ENCODE assay signal across 9 mouse cellular contexts in the genomic region with DNA sequence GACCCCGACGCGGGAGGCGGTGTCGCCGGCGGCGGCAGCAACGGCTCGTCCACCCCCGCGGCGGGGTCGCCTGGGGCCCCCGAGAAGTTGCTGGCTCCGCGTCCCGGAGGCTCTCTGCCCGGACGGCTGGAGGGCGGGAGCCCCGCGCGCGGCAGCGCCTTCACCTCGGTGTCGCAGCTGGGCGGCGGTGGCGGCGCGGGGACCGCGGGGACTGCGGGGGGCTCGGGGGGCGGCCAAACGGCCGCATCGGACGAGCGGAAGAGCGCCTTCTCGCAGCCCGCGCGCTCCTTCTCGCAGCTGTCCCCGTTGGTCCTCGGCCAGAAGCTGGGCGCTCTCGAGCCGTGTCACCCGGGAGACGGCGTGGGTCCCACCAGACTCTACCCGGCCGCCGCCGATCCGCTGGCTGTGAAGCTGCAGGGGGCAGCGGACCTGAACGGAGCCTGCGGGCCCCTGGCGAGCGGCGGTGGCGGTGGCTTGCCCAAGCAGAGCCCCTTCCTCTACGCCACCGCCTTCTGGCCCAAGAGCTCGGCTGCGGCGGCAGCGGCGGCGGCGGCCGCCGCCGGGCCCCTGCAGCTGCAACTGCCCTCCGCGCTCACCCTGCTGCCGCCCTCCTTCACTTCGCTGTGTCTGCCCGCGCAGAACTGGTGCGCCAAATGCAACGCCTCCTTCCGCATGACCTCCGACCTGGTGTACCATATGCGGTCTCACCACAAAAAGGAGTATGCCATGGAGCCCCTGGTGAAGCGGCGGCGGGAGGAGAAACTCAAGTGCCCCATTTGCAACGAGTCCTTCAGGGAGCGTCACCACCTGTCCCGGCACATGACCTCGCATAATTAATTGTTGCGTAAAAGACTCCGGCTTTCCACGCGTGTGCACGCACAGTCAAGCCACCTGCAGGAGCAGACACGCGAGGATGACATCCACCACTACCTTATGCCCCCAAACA. TPM values are rescaled to one million over a fixed set of nuclear protein-coding genes. Genes with fewer than 3 reads are reported as not detected.
DNase-seq lines count a peak whose midpoint lies in the region; ATAC-seq lines count a peak whose summit lies in the region.
"Had no signal": no experiment of that assay in that cellular context is flagged by ENCODE, and none has a peak within 500 bp of the region (broad histone marks: within the 10 kb centered on the region; RNA-seq: fewer than 3 reads in every experiment).

No protein-coding gene starts in this region.

- H3K9ac ChIP-seq in intestine, embryonic 14.5 days (ENCODE audit: low read length): 0 out of 2 replicates have a peak overlapping the region, but pooled peaks have one; percentile 13

- WGBS in forebrain, embryonic 10.5 days: under 1% methylated on average over 98 of the region's 106 CpGs
- under 1% methylated on average over 64 of the region's 106 CpGs for WGBS in intestine, embryonic 14.5 days
- under 1% methylated on average over 99 of the region's 106 CpGs for WGBS in midbrain, embryonic 10.5 days

- peaks cover 54% of the 10 kb centered on the region for H3K4me1 ChIP-seq in forebrain, embryonic 10.5 days
- H3K4me1 ChIP-seq in intestine, embryonic 14.5 days (replicated peaks; ENCODE audit: control insufficient read depth, insufficient read depth, low read length): peaks cover 4% of the 10 kb centered on the region
- H3K4me1 ChIP-seq in midbrain, embryonic 10.5 days: peaks cover 56% of the 10 kb centered on the region

- DNase-seq in layer of hippocampus, postnatal 10 days (ENCODE audit: low spot score in 2 of 2): peak; percentile 49 to 60
- DNase-seq in layer of hippocampus, adult 11-12 months (ENCODE audit: low spot score): no peak
- DNase-seq in T-cell, adult 2 months (ENCODE audit: low spot score): peak; percentile 22
- DNase-seq in forebrain, embryonic 10.5 days (ENCODE audit: extremely low spot score, low spot score): peak; percentile 65
- peak; percentile 76 for DNase-seq in intestine, embryonic 14.5 days (ENCODE audit: low spot score)
- DNase-seq in midbrain, embryonic 10.5 days (ENCODE audit: low spot score): peak; percentile 74
- DNase-seq in thymus, postnatal 36 days: peak; percentile 10 to 22

- peak overlapping the region; percentile 61 for H3K4me3 ChIP-seq in forebrain, embryonic 10.5 days
- H3K4me3 ChIP-seq in intestine, embryonic 14.5 days (ENCODE audit: low read depth, low read length): peak overlapping the region; percentile 50
- peak overlapping the region; percentile 64 for H3K4me3 ChIP-seq in midbrain, embryonic 10.5 days

- H3K9me3 ChIP-seq in forebrain, embryonic 10.5 days: no peaks in the 10 kb centered on the region
- no peaks in the 10 kb centered on the region for H3K9me3 ChIP-seq in intestine, embryonic 14.5 days (ENCODE audit: control insufficient read depth, low read length)
- no peaks in the 10 kb centered on the region for H3K9me3 ChIP-seq in midbrain, embryonic 10.5 days (replicated peaks)

- H3K4me2 ChIP-seq in intestine, embryonic 14.5 days (ENCODE audit: low read length): peak overlapping the region; percentile 92

- H3K27ac ChIP-seq in forebrain, embryonic 10.5 days: peak overlapping the region; percentile 65
- H3K27ac ChIP-seq in intestine, embryonic 14.5 days (ENCODE audit: low read depth): no peak overlapping the region
- H3K27ac ChIP-seq in midbrain, embryonic 10.5 days (replicated peaks): peak overlapping the region; percentile 77
- H3K27ac ChIP-seq: macrophage had no signal

- no peaks in the 10 kb centered on the region for H3K36me3 ChIP-seq in forebrain, embryonic 10.5 days (replicated peaks)
- H3K36me3 ChIP-seq in intestine, embryonic 14.5 days (ENCODE audit: control insufficient read depth, insufficient read depth, low read length): no peaks in the 10 kb centered on the region
- no peaks in the 10 kb centered on the region for H3K36me3 ChIP-seq in midbrain, embryonic 10.5 days

- peak; percentile 57 for ATAC-seq in intestine, embryonic 14.5 days (replicated peaks; ENCODE audit: low FRiP score, low TSS enrichment, low read depth)
- no peak for ATAC-seq in erythroid progenitor cell, adult 5-6 weeks (replicated peaks; ENCODE audit: low FRiP score, poor library complexity, severe bottlenecking)

- peaks cover 100% of the 10 kb centered on the region for H3K27me3 ChIP-seq in forebrain, embryonic 10.5 days (ENCODE audit: poor library complexity, severe bottlenecking)
- H3K27me3 ChIP-seq in intestine, embryonic 14.5 days (replicated peaks; ENCODE audit: control insufficient read depth, insufficient read depth, low read length): peaks cover 97% of the 10 kb centered on the region
- H3K27me3 ChIP-seq in midbrain, embryonic 10.5 days (ENCODE audit: low read depth, poor library complexity, severe bottlenecking): peaks cover 100% of the 10 kb centered on the region

RNA-seq across cellular contexts. Expression of a gene that starts 19.1 kb away (rescaled TPM):
- total RNA-seq in layer of hippocampus, postnatal 10 days (2021): 10 to 100 TPM; 45.0 to 55.4 TPM
- 0.05 TPM in 2 replicates for polyA plus RNA-seq in forebrain, embryonic 10.5 days (2016; fragmentation: Nextera tagmentation; extraction: Ambion mirVana)
- 0.19 and 0.22 TPM in 2 replicates for polyA plus RNA-seq in intestine, embryonic 14.5 days (2014; fragmentation: Nextera tagmentation; extraction: Ambion mirVana)
- 0.22 and 0.35 TPM in 2 replicates for polyA plus RNA-seq in midbrain, embryonic 10.5 days (2016; fragmentation: Nextera tagmentation; extraction: Ambion mirVana)
- total RNA-seq in erythroid progenitor cell, adult 5-6 weeks (2015; ENCODE audit: low replicate concordance): not detected in 2 replicates
- not detected in 2 replicates for total RNA-seq in erythroid progenitor cell, adult 5-6 weeks (2017; ENCODE audit: low replicate concordance)
- polyA plus RNA-seq: macrophage had no signal
